Mouse (Mus musculus): ENCODE data around the gene Hcn3.

Hcn3 gene

DNA sequence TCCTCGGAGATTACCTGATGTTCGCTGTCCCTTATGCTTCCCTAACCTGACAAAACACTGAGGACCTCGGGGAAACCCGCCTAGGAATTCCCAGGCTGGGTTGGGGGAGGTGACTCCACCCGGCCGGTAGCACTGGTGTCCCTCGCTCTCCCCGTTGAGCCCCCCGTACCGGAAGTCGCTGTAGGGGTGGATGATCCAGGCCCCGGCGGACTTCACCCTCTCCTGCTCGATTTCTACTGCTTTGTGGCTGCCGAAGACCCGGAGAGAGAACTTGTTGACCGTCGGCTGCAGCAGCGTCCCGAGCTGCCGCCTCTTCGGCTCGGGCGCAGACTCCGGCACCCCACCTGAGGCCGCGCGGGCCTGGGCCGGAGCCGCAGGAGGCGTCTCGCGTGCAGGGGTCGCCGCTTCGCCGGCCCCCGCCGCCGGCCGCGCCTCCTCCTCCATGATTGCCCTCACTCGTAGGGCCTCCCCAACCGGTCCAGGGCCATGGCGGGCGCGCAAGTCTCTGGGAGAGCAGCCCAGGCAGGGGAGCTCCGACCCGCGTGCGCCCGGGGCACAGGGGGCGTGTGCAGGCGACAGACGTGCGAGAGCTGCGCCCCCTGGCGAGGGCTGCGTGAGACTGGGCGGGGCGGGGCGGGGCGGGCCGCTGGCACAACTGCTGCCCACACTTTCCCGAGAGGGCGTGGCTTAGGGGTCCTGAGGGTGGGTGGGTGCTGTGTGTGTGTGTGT lies at the start of gene Hcn3:
TSS of gene Hcn3 (minus strand) at position 581 of the 729 bp plus-strand sequence.
- peak in 1 of 2 experiments; percentile 66 for DNase-seq (ENCODE audit: low spot score in 2 of 2)

DNA sequence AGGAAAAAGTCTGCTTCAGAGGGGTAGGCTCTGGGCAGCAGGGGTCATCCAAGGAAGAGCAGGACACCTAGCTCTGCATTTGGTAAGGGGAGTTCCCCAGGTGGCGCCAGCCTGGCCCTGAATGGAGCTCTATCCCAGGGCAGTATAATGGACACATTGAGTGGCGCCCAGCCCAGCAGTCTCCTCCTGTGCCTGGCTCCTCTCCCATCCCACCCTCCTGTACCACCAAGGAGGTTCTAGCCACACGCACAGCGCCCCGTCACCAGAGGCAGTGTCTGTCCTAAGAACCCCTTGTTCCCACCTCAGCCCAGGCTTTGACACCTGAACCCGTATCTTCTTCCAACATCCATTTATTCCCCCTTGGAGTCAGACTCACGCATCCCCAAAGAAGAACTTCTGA lies 49.7 kb upstream of the Hcn3 start:
- no peak for DNase-seq (ENCODE audit: low spot score in 2 of 2)

DNA sequence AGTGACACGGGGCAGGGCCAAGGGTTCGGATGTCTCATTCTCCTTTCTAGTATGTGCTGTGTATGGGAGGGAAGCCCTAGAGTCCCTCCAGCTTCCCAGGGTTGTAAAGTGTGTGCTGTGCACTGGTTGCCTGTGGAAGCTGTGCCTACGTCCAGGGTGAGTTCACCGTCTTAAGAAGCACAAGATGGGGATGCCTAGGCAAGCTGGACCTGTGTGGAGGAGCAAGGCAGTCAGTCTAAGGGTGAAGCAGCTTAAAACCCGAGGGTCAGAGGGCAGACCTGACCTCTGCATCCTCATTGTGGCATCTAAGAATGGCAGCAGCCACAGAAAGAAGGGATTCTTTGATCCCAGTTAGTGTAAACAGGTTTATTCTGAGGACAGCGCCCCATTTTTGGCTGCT lies 48.7 kb upstream of the Hcn3 start:
- DNase-seq (ENCODE audit: low spot score in 2 of 2) = no peak

DNA sequence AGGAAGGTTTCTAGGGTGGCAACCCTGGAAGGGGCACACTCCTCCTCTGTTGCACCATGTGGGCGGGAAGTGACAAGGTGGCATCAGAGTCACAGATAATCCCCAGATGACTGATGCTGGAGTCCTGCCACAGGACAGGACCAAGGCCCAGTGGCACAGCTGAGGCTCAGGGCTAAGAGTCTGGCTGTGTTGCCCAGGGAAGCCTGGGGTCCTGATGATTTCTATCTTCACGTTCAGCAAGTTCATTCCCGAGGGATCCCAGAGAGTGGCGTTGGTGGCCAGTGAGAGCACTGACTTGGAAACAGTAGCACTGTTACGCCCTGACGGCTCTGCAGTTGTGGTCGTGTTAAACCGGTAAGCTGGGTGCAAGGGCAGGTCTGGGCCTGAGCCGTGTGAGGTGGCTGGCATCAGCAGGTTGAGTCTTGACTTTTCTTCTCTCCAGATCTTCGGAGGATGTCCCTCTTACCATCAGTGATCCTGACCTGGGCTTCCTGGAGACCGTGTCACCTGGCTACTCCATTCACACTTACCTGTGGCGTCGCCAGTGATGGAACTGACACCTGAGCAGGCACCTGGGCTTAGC lies 48.2 kb upstream of the Hcn3 start:
- no peak for DNase-seq (ENCODE audit: low spot score in 2 of 2)

DNA sequence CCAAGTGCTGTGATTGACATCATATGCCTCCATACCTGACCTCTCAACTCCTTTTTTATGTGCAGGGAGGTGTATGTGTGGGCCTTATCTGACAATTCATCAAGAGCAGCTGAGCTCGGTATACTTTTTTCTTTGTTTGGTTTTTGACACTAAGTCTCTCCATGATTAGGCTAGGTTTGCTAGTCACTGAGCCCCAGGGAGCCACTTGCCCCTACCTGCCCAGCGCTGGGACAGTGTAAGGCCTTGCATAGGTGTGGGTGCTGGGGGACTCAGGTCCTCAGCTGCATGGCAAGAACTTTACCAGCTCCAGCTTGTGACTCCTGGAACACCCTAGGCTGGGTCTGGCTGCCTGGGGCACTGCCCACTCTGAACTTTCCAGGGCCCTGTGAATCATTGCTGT lies 46.7 kb upstream of the Hcn3 start:
- DNase-seq (ENCODE audit: low spot score in 2 of 2) = no peak

DNA sequence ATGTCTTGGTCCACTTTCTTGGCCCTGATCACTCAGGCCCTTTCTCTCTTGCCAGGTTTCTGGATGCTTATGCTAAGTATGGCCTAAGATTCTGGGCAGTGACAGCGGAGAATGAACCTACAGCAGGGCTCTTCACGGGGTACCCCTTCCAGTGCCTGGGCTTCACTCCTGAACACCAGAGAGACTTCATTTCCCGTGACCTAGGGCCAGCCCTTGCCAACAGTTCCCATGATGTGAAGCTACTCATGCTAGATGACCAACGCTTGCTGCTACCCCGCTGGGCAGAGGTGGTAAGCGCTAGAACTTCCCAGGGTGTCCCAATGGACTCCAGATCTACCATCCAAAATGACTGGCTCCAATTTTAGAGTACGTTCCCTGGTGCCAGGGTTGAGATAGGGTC lies 46.1 kb upstream of the Hcn3 start:
- DNase-seq (ENCODE audit: low spot score in 2 of 2) = no peak

DNA sequence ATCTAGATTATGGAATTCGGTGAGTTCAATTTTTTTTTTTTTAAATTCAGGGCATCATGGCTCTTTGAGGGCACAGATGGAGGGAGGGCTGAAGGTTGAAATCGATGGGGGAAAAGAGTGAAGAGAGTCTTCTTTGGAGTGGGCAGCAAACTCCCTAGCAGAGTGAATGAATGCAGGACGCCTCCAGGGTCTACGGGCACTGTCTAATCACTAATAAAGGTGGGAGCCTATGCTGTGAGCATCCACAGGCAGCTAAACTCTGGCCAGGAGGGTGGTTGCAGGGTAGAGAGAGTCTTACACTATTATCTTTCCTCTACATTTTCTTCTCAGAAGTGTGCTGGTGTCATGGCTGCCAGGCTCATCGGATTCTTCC lies 43.1 kb upstream of the Hcn3 start:
- DNase-seq (ENCODE audit: low spot score in 2 of 2) = no peak

DNA sequence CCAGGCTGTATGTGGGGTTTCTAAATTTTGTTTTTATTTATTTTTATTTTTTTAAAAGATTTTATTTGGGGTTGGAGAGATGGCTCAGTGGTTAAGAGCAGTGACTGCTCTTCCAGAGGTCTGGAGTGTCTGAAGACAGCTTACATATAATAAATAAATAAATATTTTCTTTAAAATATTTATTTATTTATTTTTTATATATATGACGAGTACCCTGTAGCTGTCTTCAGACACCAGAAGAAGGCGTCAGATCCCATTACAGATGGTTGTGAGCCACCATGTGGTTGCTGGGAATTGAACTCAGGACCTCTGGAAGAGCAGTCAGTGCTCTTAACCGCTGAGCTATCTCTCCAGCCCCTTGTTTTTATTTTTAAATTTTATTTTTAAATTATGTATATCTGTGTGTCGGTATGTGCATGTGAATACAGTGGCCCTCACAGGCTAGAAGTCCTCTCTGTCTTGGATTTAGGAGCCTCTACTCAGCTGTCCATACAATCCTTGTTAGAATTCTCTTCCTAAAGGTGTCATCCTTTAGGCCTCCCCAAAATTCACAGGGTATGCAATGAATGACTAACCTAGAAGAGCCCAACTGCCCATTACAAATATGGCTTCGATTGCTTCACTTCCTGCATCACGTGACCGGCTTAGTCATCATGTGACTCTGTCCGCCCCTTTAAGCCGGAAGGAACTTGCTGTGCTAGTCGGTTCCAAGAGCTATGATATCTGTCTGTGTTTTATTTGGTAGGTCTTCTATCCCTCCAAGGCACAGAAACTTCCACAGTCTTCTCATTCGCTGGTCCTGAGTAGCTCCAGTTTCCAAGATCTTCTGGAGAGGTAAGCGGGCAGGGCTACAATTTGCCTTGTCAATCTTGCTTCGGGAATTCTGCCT lies 42.5 kb upstream of the Hcn3 start, which contains the start of gene Gba:
TSS of gene Gba (plus strand) at position 676 of the 889 bp plus-strand sequence.
- peak; percentile 65 to 78 for DNase-seq (ENCODE audit: low spot score in 2 of 2)

DNA sequence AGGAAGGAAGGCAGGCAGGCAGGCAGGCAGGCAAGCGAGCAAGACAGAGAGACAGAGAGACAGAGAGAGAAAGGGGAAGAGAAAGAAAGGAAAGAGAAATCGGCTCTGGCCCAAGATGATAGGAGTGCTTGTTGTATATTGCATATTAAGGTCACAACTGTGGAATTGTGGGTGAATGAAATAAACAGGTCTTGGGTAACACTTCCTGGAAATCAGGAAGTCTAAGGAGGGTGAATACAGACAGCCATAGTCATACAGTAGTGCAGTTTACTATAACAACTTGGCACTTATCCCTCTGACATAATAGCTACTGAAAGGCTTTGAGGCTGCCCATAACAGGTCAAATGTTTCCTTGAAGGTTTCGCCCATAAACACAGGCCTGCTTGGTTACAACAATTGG lies 39.8 kb upstream of the Hcn3 start:
- no peak for DNase-seq (ENCODE audit: low spot score in 2 of 2)

DNA sequence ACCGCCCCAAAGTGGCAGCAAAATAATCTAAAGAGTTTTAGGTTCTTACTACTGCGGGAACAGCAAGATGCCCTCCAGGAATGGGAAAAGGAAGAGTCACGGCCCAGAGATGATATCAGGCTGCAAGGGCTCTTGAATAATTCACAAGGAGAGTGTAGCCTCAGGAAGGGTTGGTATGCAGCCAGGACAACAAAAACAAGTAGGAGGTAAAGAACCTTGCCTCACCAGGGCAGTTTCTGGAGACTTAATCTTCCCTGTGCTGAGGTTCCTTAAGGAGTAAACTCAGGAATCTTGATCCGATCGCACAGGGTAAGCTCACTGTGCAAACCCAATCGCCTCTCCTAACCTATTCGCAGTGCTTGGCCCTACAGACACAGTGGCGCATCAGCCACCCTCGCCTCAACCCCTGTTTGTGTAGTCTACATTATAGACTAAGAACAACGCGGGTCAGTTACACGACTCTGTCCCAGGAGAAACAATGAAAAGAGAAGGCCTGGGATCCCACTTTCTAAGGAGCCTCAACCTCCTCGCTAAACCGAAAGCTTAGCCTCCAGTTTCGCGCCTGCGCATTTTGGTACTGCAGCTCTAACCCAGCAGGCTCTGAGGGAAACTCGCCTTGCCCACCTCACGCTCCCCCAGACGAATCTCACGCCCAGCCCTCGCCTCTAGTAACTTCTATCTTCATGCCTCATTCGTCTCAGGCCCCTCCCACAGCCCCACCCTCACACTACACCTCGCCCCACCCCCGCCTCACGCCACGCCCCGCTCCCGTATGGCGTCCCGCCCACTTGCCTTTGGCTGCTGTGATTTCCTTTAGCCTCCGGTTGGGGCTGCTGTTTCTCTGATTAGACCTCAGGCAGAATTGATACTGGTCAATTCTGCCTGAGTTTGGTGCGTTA lies 36.2 kb upstream of the Hcn3 start:
- DNase-seq (ENCODE audit: low spot score in 2 of 2) = peak; percentile 68 to 77

DNA sequence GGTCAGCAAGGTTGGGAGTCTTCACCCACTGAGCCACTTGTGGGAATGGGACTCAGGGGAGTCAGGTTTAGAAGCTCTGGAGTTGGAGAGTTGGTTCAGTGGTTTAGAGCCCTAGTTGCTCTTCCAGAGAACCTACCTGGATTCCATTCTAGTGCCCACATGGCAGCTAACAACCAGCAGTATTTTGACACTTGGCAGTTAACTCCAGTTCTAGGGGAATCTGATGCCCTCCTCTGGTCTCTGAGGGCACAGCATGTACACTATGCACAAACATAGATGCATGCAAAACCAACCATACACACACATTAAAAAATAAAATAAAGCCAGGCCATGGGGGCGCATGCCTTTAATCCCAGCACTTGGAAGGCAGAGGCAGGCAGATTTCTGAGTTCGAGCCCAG lies 33.9 kb upstream of the Hcn3 start:
- DNase-seq (ENCODE audit: low spot score in 2 of 2) = no peak

DNA sequence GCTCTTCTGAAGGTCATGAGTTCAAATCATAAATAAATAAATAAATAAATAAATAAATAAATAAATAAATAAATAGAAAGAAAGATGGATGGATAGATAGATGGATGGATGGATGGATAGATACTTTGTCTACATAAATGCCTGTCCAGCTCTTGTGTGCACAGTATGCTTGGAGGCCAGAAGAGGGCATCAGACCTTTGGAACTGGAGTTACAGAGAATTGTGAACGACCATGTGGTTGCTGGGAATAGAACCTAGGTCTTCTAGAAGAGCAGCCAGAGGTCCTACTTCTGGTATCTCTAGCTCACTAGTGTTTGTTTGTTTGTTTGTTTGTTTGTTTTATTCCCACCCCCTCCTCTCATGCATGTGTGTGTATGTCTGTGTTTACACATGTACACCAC lies 33.4 kb upstream of the Hcn3 start:
- DNase-seq (ENCODE audit: low spot score in 2 of 2) = no peak

DNA sequence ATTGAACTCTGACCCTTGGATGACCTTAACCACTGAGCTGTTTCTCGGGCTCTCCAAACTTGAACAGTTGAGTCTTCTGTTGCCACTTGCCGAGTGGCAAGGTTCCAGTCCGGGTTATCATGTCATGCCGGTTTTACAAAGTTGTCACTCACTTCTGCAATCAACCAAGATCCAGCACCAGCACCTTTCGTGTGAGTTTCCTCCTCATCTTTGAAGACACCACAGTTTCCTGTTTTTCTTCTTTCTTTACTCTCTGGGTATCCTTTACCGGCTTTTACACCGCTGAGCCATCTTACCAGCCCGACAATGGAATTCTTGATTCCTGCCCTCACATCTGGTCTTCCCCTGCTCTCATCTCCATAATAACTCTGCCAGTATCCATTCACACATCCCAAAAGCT lies 30.4 kb upstream of the Hcn3 start:
- no peak for DNase-seq (ENCODE audit: low spot score in 2 of 2)

DNA sequence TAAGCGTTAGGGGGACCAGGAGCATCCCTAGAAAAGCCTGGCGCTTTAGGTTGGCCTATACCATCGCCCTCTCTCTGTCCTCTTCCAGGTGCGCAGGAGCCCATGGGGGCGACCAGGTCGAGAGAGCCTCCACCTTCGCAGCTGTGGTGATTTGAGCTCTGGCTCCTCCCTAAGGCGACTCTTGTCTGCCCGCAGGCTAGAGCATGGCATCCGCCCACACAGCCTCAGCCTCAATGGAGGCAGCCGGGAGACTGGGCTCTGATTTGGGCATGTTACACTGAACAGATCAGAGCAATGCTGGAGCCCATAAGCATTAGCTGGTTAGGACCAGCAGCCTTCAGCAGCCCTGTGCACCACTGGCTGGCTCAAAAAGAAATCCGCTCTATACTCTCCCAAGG lies 28.5 kb upstream of the Hcn3 start:
- DNase-seq (ENCODE audit: low spot score in 2 of 2) = no peak

DNA sequence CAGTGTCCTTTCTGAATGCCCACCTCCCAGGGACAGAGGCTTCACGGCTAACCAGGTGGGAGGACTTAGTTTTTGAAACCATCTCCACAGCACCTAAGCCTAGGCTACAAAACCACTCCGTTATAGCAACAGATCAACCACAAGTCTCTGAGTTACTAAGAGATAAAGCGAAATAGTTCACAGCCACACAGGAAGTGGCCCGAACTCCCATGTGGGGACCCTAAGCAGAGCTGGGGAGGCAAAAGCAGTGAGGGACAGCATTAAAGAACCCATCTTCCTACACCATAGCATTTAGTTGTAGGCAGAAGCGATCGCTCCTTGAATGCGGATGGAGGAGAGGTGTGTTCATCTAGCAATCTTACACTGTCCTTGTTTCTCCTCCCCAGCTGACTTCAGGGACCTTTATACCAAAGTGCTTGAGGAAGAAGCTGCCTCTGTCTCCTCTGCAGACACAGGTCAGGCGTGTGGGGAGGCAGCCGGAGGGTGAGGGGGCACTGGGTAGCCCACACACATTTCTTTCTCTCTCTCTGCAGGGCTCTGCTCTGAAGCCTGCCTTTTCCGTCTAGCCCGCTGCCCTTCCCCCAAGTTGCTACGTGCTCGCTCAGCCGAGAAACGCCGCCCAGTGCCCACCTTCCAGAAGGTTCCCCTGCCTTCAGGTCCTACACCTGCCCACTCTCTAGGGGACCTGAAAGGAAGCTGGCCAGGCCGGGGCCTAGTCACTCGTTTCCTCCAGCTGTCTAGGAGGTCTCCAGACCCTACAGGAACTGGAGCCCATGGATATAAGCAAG lies 27.9 kb upstream of the Hcn3 start:
- no peak for DNase-seq (ENCODE audit: low spot score in 2 of 2)

DNA sequence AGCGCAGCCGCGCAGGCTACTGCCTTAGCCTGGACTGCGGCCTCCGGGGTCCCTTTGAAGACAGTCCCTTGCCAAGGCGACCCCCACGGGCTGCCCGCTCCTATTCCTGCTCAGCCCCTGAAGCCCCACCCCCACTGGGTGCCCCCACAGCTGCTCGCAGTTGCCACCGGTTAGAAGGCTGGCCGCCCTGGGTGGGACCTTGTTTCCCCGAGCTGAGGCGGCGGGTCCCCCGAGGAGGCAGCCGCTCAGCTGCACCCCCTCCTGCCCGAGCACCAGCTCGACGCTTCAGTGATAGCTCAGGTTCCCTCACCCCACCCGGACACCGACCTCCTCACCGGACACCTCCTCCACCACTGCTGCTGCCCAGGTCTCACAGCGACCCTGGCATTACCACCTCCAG lies 27.2 kb upstream of the Hcn3 start:
- no peak for DNase-seq (ENCODE audit: low spot score in 2 of 2)

DNA sequence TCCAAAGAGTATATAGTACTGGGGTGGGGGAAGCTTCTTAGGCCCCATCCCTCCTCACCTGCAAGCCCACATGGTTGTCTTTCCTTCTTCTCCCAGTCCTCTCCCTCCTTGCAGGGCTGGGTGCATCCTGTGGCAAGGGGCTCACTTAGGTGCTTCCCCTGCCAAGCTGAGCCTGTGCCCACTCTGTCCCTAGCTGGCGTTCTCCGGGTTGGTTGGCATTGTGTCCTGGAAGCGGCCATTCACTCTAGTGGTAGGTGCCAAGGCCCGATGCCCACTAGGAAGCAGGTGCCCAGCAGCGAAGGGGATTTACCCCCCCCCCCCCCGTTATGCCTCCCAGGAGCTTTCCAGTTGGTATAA lies 23.9 kb upstream of the Hcn3 start:
- DNase-seq (ENCODE audit: low spot score in 2 of 2) = no peak

DNA sequence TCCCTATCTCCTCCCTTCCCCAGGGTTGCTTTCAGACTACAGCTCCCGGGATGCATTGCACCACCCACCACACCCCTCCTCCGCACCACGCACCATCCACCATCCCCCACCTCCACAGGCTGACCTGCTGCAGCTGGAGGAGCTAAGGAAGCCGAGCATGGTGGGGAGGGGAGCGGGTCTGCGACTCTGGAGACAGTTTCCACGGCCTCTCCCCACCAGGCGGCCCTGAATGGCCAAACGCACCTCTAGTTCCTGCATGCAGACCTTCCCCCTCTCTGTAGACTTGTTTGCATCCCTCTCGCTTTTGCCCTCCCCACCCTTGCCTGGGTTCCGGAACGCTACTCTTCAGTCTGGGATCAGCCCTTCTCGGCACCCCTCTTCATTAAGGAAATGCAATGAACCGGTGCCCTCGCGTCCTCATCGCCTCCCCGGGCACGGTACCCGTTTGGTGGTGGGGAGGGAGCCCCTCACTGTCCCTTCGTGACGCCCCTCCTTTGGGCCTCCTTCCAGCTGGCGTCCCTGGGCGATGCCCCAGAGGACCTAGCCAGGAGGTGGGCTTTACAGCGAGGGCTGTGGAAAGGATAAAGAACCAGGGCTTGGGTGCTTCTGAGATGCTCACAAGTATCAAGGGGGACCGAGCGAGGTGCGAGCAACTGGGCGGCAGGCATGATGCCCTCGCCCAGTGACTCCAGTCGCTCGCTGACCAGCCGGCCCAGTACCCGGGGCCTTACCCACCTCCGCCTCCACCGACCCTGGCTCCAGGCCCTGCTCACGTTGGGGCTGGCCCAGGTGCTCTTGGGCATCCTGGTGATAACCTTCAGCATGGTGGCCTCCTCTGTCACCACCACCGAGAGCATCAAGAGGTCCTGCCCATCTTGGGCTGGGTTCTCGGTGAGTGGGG lies 23.3 kb upstream of the Hcn3 start, which contains the start of gene Fam189b:
TSS of gene Fam189b (plus strand) at position 86 of the 901 bp plus-strand sequence.
- DNase-seq (ENCODE audit: low spot score in 2 of 2) = peak in 1 of 2 experiments; percentile 43

DNA sequence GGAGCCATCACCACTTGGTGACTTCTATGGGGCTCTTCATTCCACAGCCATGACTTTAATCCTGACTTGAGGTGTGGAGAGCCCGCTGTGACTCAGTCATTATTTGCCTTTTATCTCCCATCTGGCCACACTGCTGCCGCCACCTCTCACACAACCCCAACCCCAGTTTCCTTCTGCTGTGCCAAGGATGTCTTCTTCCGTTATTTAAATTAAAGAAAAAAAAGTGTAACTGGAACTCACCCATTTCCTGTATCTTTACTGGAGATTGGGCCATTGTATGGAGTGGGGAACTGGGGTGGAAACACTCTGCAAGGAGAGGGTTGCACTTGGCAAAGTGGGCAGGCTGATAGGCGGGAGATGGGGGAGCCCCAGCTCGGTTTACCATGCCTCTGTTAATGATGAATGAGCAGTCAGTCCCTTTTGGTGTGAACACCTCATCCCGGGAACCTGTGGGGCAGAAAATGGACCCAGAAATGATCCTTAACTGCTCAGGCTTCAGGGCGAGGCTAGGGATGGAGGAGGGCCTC lies 22.6 kb upstream of the Hcn3 start:
- DNase-seq (ENCODE audit: low spot score in 2 of 2) = no peak
